Mouse (Mus musculus) gonadal fat pad, adult 2 months (tissue): Measurements from ENCODE around the gene Slc39a11. TPM values are rescaled to one million over a fixed set of nuclear protein-coding genes. Genes with fewer than 3 reads are reported as not detected.

ENCODE experiments used
- DNase-seq: peaks from one replicate; pipeline ENCODE4 v3.0.0-alpha.2; 2012; ENCODE audit warnings: low read depth
- polyA plus RNA-seq: library from polyadenylated mRNA; depleted of rRNA; stranded (reverse); fragments of >200 nt; gene quantifications from 2 replicates; pipeline ENCODE4 v1.2.3, GENCODE M21; 2012

The Slc39a11 gene
- polyA plus RNA-seq, 1 experiment: 29.2 TPM

DNA sequence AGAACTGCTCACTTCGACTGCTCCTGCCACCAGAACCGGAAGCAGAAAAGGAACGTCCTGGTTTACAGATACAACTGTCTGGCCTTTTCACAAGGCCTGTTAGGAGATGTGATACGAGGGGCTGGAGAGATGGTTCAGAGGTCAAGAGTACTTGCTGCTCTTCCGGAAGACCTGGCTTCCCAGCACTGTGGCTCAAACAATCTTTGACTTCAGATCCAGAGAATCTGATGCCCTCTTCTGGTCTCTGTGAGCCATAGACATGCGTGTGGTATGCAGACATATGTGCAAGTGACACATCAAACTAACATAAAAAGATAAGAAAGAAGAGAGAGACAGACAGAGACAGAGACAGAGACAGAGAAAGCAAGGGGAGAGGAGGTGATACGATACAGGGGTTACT is 17.6 kb downstream of the Slc39a11 start:
- no peak for DNase-seq

DNA sequence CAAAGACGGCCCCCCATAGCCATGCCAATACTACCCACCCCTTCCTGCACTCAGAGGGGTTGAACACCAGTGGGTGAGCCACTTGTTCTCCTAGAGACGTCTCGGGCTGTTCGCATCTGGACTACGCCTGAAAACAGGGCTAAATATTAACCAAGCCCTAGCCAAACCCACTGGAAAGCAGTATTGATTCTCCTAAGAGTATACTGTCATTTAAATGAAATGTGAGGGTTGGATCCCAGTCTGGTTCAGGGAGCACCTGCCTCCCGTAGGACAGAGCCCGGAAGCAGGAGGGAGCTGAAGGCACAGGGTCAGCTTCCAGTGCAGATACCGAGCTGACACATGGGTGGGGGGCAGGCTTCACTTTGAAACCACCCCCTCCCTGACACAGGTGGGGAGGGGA is 18.0 kb downstream of the Slc39a11 start:
- DNase-seq: no peak

DNA sequence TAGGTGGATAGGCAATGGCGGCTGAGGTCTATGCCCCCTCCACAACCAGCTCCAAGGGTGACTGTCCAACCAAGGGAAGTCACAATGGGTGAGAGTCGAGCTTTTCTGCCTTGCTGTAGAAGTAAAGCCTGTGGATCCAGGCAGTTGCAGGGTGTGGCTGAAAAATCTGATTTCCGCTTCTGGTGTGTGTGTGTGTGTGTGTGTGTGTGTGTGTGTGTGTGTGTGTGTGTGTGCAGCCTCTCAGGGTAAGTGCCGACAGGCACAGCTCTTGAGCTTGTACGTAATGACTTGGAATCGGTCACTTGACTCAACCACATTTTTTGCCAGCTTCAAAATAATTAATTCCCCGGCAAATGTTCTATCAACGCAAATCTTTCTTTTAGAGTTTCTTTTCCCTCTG is 18.6 kb downstream of the Slc39a11 start:
- DNase-seq: no peak

DNA sequence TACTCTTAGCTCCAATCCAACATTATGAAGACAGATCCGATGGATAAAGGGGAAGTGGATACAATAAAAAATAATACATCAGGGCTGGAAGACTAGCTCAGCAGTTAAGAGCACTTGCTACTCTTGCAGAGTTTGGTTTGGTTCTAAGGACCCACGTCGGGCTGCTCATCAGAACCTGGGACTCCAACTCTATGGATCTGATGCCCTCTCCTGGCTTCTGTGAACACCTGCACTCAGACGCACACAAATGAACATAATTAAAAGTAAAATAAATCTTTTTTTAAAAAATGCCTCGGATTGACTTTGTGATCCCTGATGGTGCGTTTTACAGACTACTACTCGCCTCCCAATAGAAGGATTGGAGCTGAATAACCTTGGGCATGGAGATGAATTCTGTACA is 19.2 kb downstream of the Slc39a11 start:
- DNase-seq: no peak

DNA sequence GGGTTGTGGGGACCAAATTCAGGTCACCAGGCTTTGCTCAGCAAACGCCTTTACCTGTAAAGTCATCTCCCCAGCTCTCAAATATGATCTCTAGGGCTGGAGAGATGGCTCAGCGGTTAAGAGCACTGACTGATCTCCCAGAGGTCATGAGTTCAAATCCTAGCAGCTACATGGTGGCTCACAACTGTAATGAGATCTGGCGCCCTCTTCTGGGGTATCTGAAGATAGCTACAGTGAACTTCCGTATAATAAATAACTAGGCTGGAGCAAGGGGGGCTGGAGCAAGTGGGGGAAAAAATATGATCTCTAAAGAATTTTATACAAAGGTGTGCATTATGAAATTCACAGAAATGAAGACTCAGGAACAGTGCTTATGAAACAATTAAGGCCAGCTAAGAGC is 22.1 kb downstream of the Slc39a11 start:
- DNase-seq: no peak

DNA sequence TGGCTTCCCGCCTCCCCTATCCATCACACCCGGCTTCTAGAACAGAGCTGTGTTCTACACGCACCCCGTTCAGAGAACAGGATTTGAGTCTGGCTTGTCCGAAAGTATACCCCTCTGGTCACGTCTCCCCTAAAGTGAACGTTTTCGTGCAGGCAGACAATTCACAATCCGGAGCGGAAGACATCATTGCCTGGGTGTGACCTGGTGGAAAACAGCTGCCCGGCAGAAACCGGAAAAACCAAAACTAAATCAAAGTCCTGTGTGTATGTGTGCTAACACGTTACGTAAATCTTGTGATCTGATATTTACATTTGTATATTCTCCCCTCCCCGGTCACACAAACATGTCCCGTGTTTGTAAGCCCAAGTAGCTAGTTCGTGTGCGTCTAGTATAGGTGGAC is 24.4 kb downstream of the Slc39a11 start:
- no peak for DNase-seq

DNA sequence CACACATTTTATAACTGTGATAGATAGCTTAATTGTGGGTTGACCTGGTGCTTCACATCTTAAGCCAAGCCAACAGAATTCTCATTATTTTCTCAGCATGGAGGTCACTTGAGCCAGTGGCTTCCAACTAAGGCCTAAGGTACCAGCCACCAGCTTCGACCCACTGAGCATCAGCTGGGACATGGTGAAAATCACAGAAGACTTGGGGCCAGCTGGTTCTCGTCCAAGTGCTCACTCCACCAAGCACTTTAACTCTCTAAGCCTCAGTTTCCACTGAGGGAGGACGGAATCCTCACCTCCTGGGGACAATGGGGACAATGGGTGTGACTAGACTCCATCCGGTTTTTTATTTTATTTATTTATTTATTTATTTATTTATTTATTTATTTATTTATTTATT is 27.9 kb downstream of the Slc39a11 start:
- DNase-seq: no peak

DNA sequence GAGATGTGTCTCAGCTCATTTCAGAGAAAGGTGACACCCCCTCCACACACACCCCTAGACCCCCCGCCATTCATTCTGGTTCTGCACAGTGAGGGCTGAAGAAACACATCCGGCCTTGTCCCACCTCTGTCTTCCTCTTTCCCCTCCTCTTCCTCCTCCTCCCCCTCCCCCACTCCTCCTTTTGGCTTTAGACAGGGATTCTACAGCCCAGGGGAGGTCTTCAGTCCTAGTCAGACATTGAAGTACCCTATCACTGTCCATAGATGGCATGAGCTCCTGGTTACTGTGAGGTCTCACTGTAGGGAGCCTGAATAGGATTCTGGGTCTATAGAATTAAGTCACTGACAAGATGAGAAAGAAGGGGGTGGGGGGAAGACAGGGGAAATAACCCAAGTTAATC is 28.9 kb downstream of the Slc39a11 start:
- DNase-seq: no peak

DNA sequence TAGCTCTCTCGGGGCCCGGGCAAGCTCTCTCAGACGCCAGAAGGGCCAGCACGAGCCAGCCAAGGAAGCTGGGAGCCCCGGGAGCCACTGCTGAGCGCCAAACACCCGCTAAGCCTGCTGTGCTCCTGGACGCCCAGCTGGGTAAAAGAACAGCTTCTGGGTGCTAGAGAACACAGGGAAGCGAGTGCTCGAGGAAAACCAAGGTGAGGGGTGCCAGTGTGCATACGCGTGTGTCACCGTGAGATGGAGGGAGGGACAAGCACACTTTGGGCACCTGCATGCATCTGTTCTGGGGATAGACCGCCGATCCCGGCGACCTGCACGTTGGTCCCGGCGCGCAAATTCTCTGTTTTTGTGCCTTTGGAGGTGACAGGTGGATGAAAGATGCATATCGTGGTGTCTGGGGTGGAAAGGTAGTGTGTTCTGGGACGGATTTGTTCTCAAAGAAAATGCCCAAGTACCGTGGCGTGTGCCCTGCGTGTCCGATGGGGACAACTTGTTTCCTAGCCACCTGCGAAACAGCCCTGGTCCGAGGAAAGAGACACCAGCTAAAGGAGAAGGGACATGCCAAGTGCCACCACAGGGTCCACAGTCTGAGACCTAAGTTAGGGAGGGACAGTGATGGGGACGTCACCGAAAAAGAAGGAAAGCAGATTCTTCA is 30.3 kb downstream of the Slc39a11 start:
- DNase-seq: no peak

DNA sequence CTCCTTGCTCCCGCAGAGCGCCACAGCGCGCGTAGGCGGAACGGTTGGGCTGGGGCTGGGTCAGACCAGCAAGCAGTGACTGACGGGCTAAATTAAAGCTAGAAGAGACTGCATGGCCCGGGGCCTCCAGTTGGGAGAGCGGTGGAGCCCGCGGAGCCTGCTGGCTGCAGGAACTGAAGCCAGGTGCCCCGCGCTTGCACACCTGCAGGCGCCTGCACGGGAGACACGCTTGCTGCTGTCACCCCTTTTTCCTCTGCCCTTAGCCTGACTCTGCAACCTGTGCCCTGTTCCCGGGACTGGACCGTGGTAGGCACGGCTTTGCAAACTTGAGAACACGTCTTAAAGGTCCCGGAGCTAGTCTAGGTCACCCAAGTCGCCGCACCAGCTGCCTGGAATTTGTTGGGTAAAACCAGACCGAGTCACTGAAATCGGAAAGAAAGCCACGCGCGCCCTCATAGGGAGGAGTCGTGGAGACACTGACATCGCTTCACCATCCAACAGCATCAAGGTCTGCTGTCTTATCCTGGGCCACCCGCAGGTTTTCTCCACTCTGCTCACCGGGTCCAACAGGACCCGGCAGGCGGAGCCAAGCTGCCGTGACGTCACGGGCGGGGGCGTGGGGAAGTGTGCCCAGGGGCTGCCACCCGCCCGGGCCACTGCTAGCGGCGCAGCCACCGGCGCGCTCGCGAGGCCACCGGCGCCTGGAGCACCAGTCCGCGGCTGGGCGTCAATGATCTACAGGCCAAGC is 31.0 kb downstream of the Slc39a11 start, which contains the start of gene Sstr2:
Sstr2 (plus strand) TSS at position 671 of the 748 bp plus-strand sequence.
- no peak for DNase-seq

DNA sequence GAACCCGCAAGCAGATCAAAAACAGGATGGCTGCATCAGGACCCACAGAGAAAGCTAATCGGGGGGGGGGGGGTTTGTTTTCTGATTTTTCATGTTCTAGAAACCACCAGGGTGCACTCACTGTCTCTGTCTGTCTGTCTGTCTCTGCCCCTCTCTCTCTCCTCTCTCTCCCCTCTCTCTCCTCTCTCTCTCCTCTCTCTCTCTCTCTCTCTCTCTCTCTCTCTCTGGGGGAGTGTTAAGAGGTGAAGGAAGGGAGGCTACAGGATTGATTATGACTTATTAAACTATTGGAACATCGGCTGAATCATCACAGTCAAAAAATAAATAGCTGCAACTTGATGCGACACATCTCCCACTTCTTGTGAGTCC is 31.6 kb downstream of the Slc39a11 start:
- DNase-seq: no peak

DNA sequence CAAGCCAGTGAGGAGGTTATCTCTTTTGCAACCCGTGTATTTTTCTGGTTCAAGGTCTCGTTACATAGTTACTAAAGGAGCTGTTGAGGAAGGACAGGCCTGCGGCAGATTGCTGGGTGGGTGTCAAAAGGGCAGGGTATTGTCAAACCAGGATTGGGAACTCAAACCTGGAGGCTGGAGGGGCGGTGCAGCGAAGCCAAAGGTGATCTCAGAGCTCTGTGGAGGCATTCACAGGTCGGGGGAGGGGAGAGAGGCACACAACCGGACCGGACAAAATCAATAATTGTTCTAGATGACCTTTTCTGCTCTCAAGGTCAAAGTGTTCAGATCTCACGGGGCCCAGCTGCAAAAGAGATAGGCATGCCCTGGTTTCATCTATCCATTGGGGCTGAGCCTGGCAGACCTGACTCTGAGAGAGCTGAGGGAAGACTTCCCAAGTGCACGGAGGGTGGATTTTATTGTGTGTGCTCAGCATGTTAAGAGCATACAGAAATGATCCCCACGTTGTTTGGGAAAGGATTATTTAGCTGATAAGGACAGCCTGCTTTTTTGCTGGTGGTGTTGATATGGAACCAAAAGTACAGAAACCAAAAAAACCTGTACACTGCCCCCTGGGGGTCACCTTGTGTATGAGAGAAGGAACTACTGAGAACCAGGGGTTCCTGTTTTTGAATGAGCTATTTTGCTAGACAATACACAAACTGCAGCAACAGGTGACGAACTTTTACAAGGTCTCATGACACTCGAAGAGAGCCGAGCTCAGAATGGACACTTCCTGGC is 32.6 kb downstream of the Slc39a11 start:
- no peak for DNase-seq

DNA sequence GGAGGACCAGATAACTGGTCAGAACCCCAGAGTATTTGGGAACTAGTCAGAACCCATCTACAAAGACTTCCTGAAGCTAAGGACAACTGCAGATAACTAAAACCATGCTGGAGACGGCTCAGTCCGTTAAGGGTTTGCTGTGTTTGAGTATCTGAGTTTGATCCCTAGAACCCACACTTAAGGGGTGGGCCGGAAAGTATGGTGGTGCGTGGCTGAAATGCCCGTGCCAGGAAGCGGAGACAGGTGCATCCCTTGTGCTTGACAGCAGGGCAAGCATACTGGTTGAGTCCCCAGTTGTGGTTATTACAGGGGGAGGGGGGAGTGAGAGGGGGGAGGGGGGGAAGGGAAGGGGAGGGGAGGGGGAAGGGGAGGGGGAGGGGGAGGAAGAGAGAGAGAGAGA is 35.4 kb downstream of the Slc39a11 start:
- no peak for DNase-seq

DNA sequence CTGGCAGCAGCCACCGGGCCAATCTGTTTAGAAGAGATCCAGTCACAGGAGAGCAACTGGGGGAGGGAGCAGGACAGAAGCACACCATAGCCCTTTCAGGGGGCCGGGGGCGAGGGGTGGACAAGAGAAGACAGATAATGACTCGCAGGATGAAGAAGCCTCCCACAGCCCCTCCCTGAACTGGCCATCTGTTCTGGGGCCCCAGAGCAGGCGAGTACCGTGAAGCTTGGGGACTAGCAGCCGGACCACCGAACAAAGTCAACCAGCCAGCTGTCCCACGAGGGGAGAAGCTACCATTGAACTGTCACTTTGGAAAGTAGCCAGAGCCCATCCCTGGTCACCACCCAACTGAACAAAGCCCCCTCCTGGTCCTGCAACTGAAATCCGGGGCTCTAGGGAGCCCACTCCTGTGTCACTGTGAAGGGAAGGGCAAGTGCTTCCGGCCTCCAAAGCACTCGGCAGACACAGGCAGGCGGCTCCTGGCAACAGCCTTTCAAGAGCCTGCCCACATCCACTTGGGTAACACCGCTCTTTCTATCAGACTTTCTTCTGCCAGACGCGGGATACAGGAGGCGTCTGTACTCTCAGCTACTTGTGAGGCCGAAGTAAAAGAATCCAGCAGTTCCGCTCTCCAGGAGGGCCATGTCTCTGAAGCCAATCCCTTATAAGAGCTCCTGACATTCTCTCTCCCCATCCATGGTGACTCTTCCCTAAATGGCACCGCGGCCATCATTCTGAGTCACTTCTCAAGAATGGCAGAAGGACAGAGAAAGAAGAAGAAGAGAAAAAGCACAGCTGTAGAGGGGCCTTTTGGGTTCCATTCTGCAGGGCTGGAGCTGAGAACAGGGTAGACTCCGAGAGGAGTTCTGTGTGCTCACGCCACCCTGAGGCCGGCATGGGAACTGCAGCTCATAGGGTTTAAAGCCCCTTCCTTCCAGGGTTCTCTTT is 37.9 kb downstream of the Slc39a11 start:
- no peak for DNase-seq

DNA sequence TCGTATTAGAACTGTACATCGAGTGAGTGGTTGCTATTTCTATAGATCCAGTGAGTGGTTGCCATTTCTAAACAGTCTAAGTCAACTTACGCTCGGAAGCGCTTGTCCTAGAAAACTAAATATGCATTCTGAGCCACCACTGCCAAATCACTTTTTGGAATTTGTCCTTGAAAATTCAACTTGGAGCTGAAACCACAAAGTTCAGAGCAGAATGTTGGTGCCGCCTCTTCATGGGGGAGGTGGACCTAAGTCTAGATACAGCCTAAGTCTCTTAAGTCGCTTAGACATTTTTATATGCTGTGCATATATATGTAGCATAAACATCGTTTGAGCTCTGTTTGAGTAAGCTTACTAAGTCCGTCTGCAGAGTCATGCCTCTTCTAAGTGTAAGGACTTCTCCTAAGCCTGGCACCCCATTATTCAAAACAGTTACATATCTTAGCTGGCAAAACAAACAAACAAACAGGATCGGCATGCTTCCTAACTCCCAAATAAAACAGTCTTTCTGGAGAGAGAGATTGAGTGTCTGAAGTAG is 38.7 kb downstream of the Slc39a11 start:
- no peak for DNase-seq

DNA sequence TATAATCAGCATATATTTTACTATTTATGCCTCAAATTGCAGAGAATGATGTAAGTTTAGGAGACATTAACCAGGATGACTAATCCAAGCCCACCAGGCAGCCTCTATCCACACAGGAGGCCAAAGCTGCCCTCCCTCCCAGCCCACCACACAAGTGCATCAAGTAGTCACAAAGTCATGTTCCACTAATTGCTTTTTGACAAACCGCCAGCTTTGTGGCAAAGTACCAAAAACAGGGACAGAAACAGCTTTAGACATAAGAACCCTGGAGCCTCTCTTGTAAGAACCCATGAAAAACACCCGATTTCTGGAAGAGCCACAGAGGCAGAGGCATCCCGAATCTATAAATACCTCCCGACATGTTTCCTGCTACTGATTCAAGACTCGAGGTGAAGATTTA is 39.6 kb downstream of the Slc39a11 start:
- DNase-seq: no peak

DNA sequence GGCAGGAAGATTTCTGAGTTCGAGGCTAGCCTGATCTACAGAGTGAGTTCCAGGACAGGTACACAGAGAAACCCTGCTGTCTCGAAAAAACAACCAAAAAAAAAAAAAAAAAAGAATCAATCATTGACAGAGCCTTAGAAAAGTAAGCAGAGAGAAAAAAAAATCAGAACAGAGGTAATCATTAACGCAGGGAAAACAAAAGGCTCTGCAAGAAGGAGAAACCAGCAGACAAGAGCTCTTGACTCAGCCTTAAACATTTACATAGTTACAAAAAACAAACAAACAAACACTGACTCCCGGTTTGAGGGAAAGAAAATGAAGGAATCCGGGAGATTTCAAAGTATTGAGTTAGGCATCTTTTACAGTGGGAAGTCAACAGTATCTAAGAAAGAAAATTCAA is 40.3 kb downstream of the Slc39a11 start:
- DNase-seq: no peak

DNA sequence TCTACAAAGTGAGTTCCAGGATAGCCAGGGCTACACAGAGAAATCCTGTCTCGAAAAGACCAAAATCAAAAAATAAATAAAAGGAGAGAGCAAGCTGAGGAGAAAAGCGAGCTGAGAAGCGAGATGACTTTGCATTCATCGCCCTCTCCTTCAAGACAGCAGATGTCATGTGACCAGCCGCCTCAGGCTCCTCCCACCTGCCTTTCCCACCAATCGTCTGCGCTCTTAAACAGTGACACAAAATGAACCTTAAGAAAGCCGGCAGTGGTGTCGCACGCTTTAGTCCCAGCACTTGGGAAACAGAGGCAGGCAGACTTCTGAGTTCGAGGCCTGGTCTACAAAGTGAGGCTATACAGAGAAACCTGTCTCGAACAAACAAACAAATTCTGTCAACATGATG is 42.3 kb downstream of the Slc39a11 start:
- no peak for DNase-seq

DNA sequence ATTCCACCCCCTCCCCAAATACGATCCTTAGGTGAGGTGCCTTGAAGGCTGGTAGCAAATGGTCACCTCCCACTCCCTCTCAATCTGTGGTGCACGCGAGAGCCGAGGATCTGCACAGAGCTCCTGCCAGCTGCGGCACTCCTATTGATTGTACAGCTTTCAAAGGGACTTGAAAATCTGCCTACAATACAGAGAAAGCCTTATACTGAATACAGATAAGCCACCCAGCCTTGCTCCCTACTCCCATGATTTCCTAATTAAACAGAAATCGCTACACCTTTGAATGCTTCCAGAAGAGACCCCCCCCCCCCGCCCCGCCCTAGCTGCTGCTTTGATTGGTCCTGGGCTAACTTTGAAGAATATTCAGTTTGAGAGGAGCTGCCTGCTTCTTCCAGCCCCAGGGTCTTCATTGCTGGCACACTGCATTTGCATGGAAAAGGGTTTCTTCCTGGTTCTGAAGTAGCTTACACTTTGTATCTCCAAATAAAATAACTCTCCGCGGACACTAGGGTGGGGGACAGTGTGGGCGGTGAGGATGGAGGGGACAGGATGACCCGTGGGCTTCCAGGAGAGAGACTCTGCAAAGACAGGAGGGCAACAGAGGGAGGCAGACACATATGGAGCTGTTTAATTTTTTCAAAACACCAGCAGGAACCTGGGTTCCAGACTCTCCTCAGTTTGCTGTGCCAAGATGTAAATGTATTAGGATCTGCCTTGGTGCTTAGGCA is 48.1 kb downstream of the Slc39a11 start:
- no peak for DNase-seq

DNA sequence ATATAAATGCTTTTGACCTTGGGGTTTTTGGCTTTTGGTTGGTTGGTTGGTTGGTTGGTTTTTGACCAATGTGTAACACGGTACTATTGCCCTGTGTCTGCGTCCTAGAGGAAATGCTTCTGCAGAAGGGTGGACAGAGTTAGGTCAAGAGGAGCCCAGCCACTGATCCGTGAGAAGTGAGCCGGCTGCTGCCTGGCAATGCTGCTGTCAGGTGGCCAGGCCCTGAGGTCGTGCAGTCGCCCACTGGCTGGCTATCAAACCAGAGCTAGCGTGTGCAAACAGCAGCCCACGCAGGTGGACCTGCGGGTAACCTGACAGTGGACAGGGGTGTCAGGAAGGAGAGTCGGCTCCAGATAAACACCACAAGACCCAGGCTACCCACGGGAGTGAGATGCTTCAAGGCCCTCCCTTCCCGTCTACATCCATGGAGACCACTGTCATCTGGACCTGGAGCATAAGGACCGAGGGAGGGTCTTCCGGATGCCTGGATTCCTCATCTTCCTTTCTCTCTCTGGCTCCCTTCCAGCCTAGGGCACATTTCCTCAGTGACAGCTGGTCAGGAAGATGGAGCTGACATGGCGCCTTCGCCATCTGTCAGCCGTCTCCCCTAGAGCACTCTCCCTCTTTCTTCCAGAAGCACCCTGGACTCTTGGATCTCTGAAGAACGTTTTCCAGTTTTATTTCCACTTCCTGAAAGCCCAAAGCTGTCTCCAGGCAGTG is 49.2 kb downstream of the Slc39a11 start:
- DNase-seq: no peak
